Mouse (Mus musculus): Measurements from ENCODE around the gene Peli2. TPM values are rescaled to one million over a fixed set of nuclear protein-coding genes. Genes with fewer than 3 reads are reported as not detected.

The Peli2 gene
- polyA plus RNA-seq, 1 experiment from 2014 or later, result 8.1 TPM

GRCm38 (mm10) chr14:48198957-48199356 is 78.3 kb downstream of the Peli2 start:
- Histone ChIP-seq H3K9me3 (no peaks in the 10 kb centered on the region), H3K4me3 (no peak overlapping the region), H3K27ac (no peak overlapping the region), H3K36me3 (no peaks in the 10 kb centered on the region), H3K4me1 (peaks cover 22% of the 10 kb centered on the region), H3K9ac (no peak overlapping the region), H3K4me2 (no peak overlapping the region), H3K27me3 (no peaks in the 10 kb centered on the region)
- ATAC-seq (ENCODE audit: insufficient number of reproducible peaks, low FRiP score, low TSS enrichment, low read depth), result no peak
- WGBS, result 62% methylated on average over 16 of the region's 16 CpGs

DNA sequence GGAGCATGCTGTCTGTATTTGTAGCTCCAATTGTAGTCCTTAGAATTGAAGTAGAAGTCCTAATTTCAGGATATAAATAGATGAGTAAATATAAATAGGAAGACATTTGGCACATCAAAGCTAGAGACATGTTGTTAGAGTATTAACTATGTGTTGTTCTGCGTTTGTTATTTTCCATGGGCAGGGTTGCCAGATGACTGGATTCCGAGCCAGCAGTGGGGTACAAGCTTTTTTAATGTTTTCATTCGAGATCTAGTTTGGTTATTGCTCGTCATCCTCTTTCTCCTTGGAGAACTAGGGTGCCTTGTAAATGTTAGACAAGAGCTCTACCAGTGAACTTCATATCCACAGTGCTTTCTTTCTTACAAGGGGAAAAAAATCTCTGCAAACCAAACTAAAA is 78.9 kb downstream of the Peli2 start:
- no peak overlapping the region for H3K9ac ChIP-seq
- no peaks in the 10 kb centered on the region for H3K9me3 ChIP-seq
- no peak overlapping the region for H3K4me3 ChIP-seq
- peaks cover 22% of the 10 kb centered on the region for H3K4me1 ChIP-seq
- H3K36me3 ChIP-seq, result no peaks in the 10 kb centered on the region
- H3K4me2 ChIP-seq, result no peak overlapping the region
- H3K27me3 ChIP-seq, result no peaks in the 10 kb centered on the region
- 63% methylated on average over 4 of the region's 4 CpGs for WGBS
- H3K27ac ChIP-seq, result no peak overlapping the region
- ATAC-seq (ENCODE audit: insufficient number of reproducible peaks, low FRiP score, low TSS enrichment, low read depth), result no peak

- no peak for ATAC-seq (ENCODE audit: insufficient number of reproducible peaks, low FRiP score, low TSS enrichment, low read depth)
- Histone ChIP-seq H3K4me2 (no peak overlapping the region), H3K36me3 (no peaks in the 10 kb centered on the region), H3K27ac (no peak overlapping the region), H3K9me3 (no peaks in the 10 kb centered on the region), H3K9ac (no peak overlapping the region), H3K4me3 (no peak overlapping the region), H3K4me1 (peaks cover 22% of the 10 kb centered on the region), H3K27me3 (no peaks in the 10 kb centered on the region)
- 82% methylated on average over 9 of the region's 9 CpGs for WGBS
These were observed 79.7 kb downstream of the Peli2 start for GRCm38 (mm10) chr14:48200291-48200690.

GRCm38 (mm10) chr14:48200788-48201187 is 80.2 kb downstream of the Peli2 start:
- no peaks in the 10 kb centered on the region for H3K9me3 ChIP-seq
- H3K4me1 ChIP-seq, result peaks cover 22% of the 10 kb centered on the region
- 81% methylated on average over 3 of the region's 3 CpGs for WGBS
- no peak for ATAC-seq (ENCODE audit: insufficient number of reproducible peaks, low FRiP score, low TSS enrichment, low read depth)
- no peak overlapping the region for H3K4me2 ChIP-seq
- no peaks in the 10 kb centered on the region for H3K27me3 ChIP-seq
- no peak overlapping the region for H3K4me3 ChIP-seq
- no peak overlapping the region for H3K9ac ChIP-seq
- no peaks in the 10 kb centered on the region for H3K36me3 ChIP-seq
- H3K27ac ChIP-seq, result no peak overlapping the region

- no peak for ATAC-seq (ENCODE audit: insufficient number of reproducible peaks, low FRiP score, low TSS enrichment, low read depth)
- Histone ChIP-seq H3K4me2 (no peak overlapping the region), H3K36me3 (no peaks in the 10 kb centered on the region), H3K27ac (no peak overlapping the region), H3K9ac (no peak overlapping the region), H3K27me3 (no peaks in the 10 kb centered on the region), H3K4me3 (no peak overlapping the region), H3K4me1 (peaks cover 22% of the 10 kb centered on the region), H3K9me3 (no peaks in the 10 kb centered on the region)
- 84% methylated on average over 8 of the region's 8 CpGs for WGBS
These were observed 80.8 kb downstream of the Peli2 start for GRCm38 (mm10) chr14:48201403-48201802.

DNA sequence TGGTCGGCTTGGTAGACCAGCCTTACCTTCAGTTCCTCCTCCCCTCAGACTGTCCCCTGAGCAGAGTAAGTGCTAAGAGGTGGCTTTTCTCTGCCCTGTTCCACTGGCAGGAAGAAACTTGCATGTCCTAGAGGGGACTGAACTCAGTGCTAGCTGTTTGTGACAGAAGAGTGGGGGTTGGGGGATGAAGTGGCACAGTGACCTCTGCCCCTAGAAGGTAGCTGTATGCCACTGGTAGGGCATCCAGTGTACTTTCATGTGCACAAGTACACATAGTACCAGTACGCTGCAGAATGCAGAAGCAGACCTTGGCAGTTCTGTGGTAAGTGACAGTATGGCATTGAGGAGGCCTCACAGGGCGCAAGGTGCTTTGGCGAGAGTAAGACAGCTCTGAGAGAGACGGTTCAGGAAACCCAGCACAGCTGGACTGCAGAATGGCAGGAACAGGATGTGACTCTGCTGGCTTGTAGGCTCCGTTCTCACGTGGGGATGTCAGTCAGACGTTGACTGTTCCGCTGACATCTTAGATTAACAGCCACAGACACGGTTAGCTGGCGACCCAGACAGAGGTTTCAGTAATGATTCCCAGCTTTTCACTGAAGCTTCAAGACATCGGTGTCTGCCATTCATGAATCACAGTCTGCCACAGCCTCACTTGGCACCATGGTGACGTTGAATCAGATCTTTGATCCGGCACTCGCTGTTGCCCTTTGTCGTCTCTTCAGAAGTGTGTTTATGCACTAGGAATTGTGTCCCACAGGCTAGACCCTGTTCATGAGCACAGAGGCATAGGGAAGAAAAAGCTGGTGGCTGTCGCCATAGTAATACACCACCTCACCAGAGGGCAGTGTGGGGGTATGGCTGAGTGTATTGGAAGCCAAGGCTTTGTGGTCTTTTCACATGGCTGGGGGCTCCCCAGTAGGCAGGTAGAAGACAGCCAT is 81.7 kb downstream of the Peli2 start:
- H3K27ac ChIP-seq, result no peak overlapping the region
- H3K9me3 ChIP-seq, result no peaks in the 10 kb centered on the region
- H3K4me1 ChIP-seq, result peaks cover 25% of the 10 kb centered on the region
- no peak for ATAC-seq (ENCODE audit: insufficient number of reproducible peaks, low FRiP score, low TSS enrichment, low read depth)
- no peak overlapping the region for H3K9ac ChIP-seq
- no peak overlapping the region for H3K4me2 ChIP-seq
- H3K4me3 ChIP-seq, result no peak overlapping the region
- no peaks in the 10 kb centered on the region for H3K27me3 ChIP-seq
- no peaks in the 10 kb centered on the region for H3K36me3 ChIP-seq
- WGBS, result 60% methylated on average over 17 of the region's 17 CpGs

DNA sequence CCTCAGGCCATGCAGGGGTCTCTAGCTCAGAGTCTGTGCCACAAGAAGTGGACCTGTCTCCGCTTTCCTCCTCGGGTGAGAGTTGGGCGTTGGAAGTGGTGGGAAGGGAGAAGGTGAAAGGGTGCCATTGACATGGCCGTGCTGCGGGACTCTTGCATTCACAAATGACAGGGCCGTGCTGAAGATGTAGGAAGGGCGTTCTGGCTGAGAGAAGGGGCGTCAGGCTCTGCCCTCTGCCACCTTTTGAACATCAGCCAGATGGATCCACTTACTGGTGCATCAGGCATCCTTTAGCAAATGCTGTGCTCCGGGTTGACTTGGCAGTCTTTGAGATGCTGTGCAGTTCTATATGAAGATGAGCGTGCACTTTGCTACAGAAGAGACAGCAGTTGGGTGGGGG is 84.4 kb downstream of the Peli2 start:
- Histone ChIP-seq H3K9me3 (no peaks in the 10 kb centered on the region), H3K36me3 (no peaks in the 10 kb centered on the region), H3K4me2 (no peak overlapping the region), H3K9ac (no peak overlapping the region), H3K4me1 (peaks cover 15% of the 10 kb centered on the region; the same call in 1 of the 2 replicates), H3K27ac (no peak overlapping the region), H3K4me3 (no peak overlapping the region), H3K27me3 (no peaks in the 10 kb centered on the region)
- no peak for ATAC-seq (ENCODE audit: insufficient number of reproducible peaks, low FRiP score, low TSS enrichment, low read depth)
- 62% methylated on average over 10 of the region's 10 CpGs for WGBS

DNA sequence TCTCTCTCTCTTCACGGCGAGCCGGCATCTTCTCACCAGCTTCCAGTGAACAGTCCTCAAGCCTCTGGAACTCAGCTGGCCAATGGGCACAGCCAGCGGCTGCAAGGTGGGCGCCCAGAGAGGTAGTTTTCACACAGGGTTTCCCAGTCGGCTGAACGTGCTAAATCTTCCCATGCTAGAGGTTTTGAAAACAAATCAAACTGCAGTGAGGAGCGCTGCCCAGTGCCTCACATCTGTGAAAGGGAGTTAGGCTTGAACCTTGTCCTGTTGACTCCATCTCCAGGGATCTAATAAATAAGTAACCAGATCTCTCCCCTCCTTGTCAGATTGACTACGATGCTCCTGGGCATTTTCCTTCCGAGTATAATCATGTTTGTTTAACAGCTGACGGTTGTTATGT is 85.0 kb downstream of the Peli2 start:
- H3K9me3 ChIP-seq, result no peaks in the 10 kb centered on the region
- H3K27me3 ChIP-seq, result no peaks in the 10 kb centered on the region
- H3K9ac ChIP-seq, result no peak overlapping the region
- H3K4me2 ChIP-seq, result no peak overlapping the region
- no peak overlapping the region for H3K27ac ChIP-seq
- ATAC-seq (ENCODE audit: insufficient number of reproducible peaks, low FRiP score, low TSS enrichment, low read depth), result no peak
- H3K36me3 ChIP-seq, result no peaks in the 10 kb centered on the region
- H3K4me1 ChIP-seq, result peaks cover 12% of the 10 kb centered on the region; the same call in 1 of the 2 replicates
- H3K4me3 ChIP-seq, result no peak overlapping the region
- WGBS, result 31% methylated on average over 11 of the region's 11 CpGs

- no peaks in the 10 kb centered on the region for H3K36me3 ChIP-seq
- H3K4me3 ChIP-seq, result no peak overlapping the region
- H3K27ac ChIP-seq, result no peak overlapping the region
- 0 out of 2 replicates have a peak overlapping the region, but pooled peaks have one; percentile 7 for H3K4me2 ChIP-seq
- 17% methylated on average over 15 of the region's 15 CpGs for WGBS
- H3K27me3 ChIP-seq, result no peaks in the 10 kb centered on the region
- H3K9ac ChIP-seq, result no peak overlapping the region
- ATAC-seq (ENCODE audit: insufficient number of reproducible peaks, low FRiP score, low TSS enrichment, low read depth), result no peak
- H3K9me3 ChIP-seq, result no peaks in the 10 kb centered on the region
- H3K4me1 ChIP-seq, result peaks cover 15% of the 10 kb centered on the region
These were observed 86.5 kb downstream of the Peli2 start for GRCm38 (mm10) chr14:48207119-48207518.

GRCm38 (mm10) chr14:48207746-48208640 is 87.4 kb downstream of the Peli2 start:
- no peak overlapping the region for H3K4me2 ChIP-seq
- no peaks in the 10 kb centered on the region for H3K9me3 ChIP-seq
- peaks cover 17% of the 10 kb centered on the region for H3K4me1 ChIP-seq
- no peak for ATAC-seq (ENCODE audit: insufficient number of reproducible peaks, low FRiP score, low TSS enrichment, low read depth)
- H3K27ac ChIP-seq, result no peak overlapping the region
- H3K9ac ChIP-seq, result no peak overlapping the region
- WGBS, result 78% methylated on average over 12 of the region's 12 CpGs
- no peak overlapping the region for H3K4me3 ChIP-seq
- H3K27me3 ChIP-seq, result no peaks in the 10 kb centered on the region
- H3K36me3 ChIP-seq, result no peaks in the 10 kb centered on the region

DNA sequence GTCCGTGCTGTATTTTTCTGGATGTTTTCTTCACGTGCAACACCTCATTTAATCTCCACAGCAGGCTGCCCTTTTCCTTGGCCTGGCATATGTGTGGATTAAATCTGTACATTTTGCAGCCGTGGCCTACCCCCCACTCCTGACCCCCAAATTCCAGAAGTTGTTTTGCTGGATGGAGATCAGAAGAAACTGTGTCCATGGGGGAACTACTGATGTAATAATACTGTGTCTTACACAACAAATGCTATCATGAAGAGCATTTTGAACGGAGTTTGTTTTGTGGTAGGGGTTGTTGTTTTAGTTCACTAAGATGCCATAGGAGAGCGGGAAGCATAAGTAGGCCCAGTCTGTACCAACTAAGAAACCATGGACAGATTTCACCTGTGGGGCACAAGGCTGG is 88.8 kb downstream of the Peli2 start:
- Histone ChIP-seq H3K4me1 (peaks cover 20% of the 10 kb centered on the region), H3K27me3 (no peaks in the 10 kb centered on the region), H3K9ac (no peak overlapping the region), H3K36me3 (no peaks in the 10 kb centered on the region), H3K4me2 (no peak overlapping the region), H3K27ac (no peak overlapping the region), H3K4me3 (no peak overlapping the region), H3K9me3 (no peaks in the 10 kb centered on the region)
- ATAC-seq (ENCODE audit: insufficient number of reproducible peaks, low FRiP score, low TSS enrichment, low read depth), result no peak
- 71% methylated on average over 5 of the region's 5 CpGs for WGBS

GRCm38 (mm10) chr14:48210089-48210488 is 89.5 kb downstream of the Peli2 start:
- H3K36me3 ChIP-seq, result no peaks in the 10 kb centered on the region
- no peaks in the 10 kb centered on the region for H3K9me3 ChIP-seq
- peaks cover 20% of the 10 kb centered on the region for H3K4me1 ChIP-seq
- ATAC-seq (ENCODE audit: insufficient number of reproducible peaks, low FRiP score, low TSS enrichment, low read depth), result no peak
- H3K4me3 ChIP-seq, result no peak overlapping the region
- no peaks in the 10 kb centered on the region for H3K27me3 ChIP-seq
- no peak overlapping the region for H3K4me2 ChIP-seq
- no peak overlapping the region for H3K9ac ChIP-seq
- 84% methylated on average over 9 of the region's 9 CpGs for WGBS
- H3K27ac ChIP-seq, result no peak overlapping the region
